Mouse (Mus musculus) MEL (cell line): ENCODE results near the gene Rhoq.

Experiments used
- CHD1 ChIP-seq: IDR thresholded peaks from 2 replicates; pipeline ENCODE4 v1.6.1; 2012; ENCODE audit warnings: low read depth, mild to moderate bottlenecking, inconsistent platforms, low read length, improper control_type of control experiment
- CHD2 ChIP-seq: IDR thresholded peaks from 2 replicates; pipeline ENCODE4 v1.6.1; 2011; ENCODE audit warnings: low read length, improper control_type of control experiment
- CTCF ChIP-seq, 3 experiments: IDR thresholded peaks in 2 of 3; conservative IDR thresholded peaks in 1 of 3; 2 replicates each; pipeline ENCODE4 v1.5.1; 2011 to 2012; ENCODE audit warnings: low read length in 3 of 3, low read depth in 2 of 3, mild to moderate bottlenecking in 2 of 3, improper control_type of control experiment in 1 of 3, inconsistent platforms in 1 of 3, mixed read lengths in 1 of 3, moderate library complexity in 1 of 3; ENCODE audit not compliant: control insufficient read depth in 1 of 3, insufficient read depth in 1 of 3, poor library complexity in 1 of 3, severe bottlenecking in 1 of 3
- ELF1 ChIP-seq: IDR thresholded peaks from 2 replicates; pipeline ENCODE4 v1.6.1; 2014; ENCODE audit warnings: low read depth, mild to moderate bottlenecking, inconsistent platforms, low read length, improper control_type of control experiment, moderate library complexity
- JUND ChIP-seq: IDR thresholded peaks from 2 replicates; pipeline ENCODE4 v1.6.1; 2011; ENCODE audit warnings: low read depth, mild to moderate bottlenecking, improper control_type of control experiment, low read length
- MAFK ChIP-seq: IDR thresholded peaks from 2 replicates; pipeline ENCODE4 v1.6.1; 2011; ENCODE audit warnings: low read depth, mild to moderate bottlenecking, low read length, improper control_type of control experiment, borderline replicate concordance
- NELFE ChIP-seq: IDR thresholded peaks from 2 replicates; pipeline ENCODE4 v1.6.1; 2011; ENCODE audit warnings: low read depth, low read length, improper control_type of control experiment
- POLR2A ChIP-seq, 2 experiments: IDR thresholded peaks; 2 replicates each; pipeline ENCODE4 v1.6.1; 2011 to 2012; ENCODE audit warnings: low read length in 2 of 2, mild to moderate bottlenecking in 2 of 2, control low read depth in 1 of 2, improper control_type of control experiment in 1 of 2, low read depth in 1 of 2, moderate library complexity in 1 of 2; ENCODE audit not compliant: control insufficient read depth in 1 of 2, insufficient read depth in 1 of 2, poor library complexity in 1 of 2
- POLR2AphosphoS2 ChIP-seq: IDR thresholded peaks from 2 replicates; pipeline ENCODE4 v1.6.1; 2011; ENCODE audit warnings: low read length, improper control_type of control experiment
- ZKSCAN1 ChIP-seq: IDR thresholded peaks from 2 replicates; pipeline ENCODE4 v1.6.1; 2012; ENCODE audit warnings: low read depth, mild to moderate bottlenecking, inconsistent platforms, low read length, improper control_type of control experiment, moderate library complexity
- ZNF384 ChIP-seq: IDR thresholded peaks from 2 replicates; pipeline ENCODE4 v1.6.1; 2012; ENCODE audit warnings: low read depth, mild to moderate bottlenecking, inconsistent platforms, low read length, improper control_type of control experiment

- no peak for TF ChIP-seq CTCF (IDR thresholded peaks at IDR 0.05 in 2 of 3, conservative IDR thresholded peaks at IDR 0.05 in 1 of 3; ENCODE audit: control insufficient read depth in 1 of 3, insufficient read depth in 1 of 3, low read depth in 2 of 3, low read length in 3 of 3, poor library complexity in 1 of 3, severe bottlenecking in 1 of 3)
- no peak for TF ChIP-seq ELF1
- no peak for TF ChIP-seq CHD1
- TF ChIP-seq POLR2AphosphoS2 = no peak
- no peak for TF ChIP-seq ZNF384
- TF ChIP-seq ZKSCAN1 = no peak
- no peak for TF ChIP-seq JUND
- no peak for TF ChIP-seq NELFE
- no peak for TF ChIP-seq CHD2
- no peak for TF ChIP-seq MAFK
- TF ChIP-seq POLR2A (IDR thresholded peaks at IDR 0.05; ENCODE audit: control insufficient read depth in 1 of 2, insufficient read depth in 1 of 2, low read depth in 1 of 2, low read length in 2 of 2, poor library complexity in 1 of 2) = no peak
Observed at GRCm38 (mm10) chr17:86963586-86963902, 662 bp downstream of the Rhoq start.
